Mouse (Mus musculus): ENCODE measurements at regions not wholly inside any gene's neighbourhood (a gene's known extent, or its start where the extent isn't known, plus 50 kb on each side); places are given as distances from the start of the nearest gene placed in this dataset.
"Not testable (repeated sequence)": the region's sequence is repeated elsewhere in the genome, so short reads cannot be mapped to it uniquely, and the experiment has no call there.

DNA sequence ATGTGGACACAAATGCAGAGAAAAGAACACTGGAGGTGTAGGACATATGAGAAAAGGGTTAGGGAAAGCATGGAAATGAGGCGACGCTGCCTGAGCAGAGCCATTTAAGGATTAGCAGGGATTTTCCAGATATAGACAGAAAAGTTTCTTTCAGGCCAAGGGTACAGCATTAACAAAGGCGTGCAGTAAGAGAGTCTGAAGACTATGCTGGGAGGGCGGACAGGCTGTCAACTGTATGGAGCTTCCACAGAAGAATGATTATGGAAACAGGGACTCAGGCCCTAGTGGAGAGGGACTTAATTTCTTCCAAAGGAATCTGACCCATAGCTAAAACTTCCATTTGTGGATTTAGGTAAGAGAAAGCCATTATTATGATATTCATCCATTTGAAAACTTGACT lies 511.3 kb upstream of the Stxbp6 start:
- Histone ChIP-seq H3K9me3 (replicated peaks; ENCODE audit: control insufficient read depth, low read length) (no peaks in the 10 kb centered on the region), H3K27ac (replicated peaks; ENCODE audit: low read depth, low read length) (no peak overlapping the region), H3K4me3 (ENCODE audit: low read depth, low read length) (no peak overlapping the region), H3K27me3 (ENCODE audit: control insufficient read depth, insufficient read depth, low read length) (no peaks in the 10 kb centered on the region), H3K36me3 (replicated peaks; ENCODE audit: control insufficient read depth, insufficient read depth, low read depth, low read length) (no peaks in the 10 kb centered on the region), H3K4me1 (ENCODE audit: control insufficient read depth, insufficient read depth, low read length) (no peaks in the 10 kb centered on the region), H3K4me2 (ENCODE audit: low read depth, low read length) (no peak overlapping the region), H3K9ac (replicated peaks; ENCODE audit: low read length) (no peak overlapping the region)
- no peak for ATAC-seq (replicated peaks; ENCODE audit: insufficient number of reproducible peaks, low FRiP score, low TSS enrichment, low read depth)
- 85% methylated on average over 4 of the region's 4 CpGs for WGBS
- DNase-seq (ENCODE audit: low spot score), result no peak

DNA sequence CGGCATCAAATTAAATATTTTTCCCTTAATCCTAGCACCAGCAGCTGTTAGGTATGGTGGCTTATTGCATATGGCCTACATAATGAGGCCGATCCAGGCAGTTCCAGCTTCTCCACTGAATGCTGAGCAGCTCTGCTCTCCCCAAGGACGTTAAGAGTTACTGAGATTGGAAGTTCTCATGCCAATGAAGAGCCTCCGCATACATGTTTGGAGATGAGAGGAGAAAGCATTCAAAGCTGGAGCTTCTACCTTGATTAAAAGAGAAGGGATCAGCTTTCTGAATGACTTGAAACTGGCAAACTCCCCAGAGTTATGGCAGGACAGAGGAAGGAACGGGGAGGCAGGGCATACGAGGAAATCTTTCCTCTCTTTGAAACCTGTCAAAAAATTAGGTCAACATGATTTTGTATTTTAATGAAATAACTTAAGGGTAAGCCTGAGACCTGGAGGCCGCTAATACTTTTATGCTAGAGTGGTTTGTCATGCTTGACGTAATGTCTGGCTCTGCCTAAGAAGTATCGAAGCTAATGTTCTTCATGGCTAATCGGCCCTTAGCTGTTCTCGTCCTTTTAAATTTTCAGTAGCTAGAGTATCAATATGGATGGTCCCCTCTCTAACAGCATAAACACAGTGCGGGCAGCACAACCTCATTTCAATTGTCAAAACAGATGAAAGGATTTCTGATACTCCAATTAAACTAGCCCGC lies 489.0 kb upstream of the Stxbp6 start:
- 63% methylated on average over 13 of the region's 13 CpGs for WGBS
- DNase-seq (ENCODE audit: low spot score) (no peak), ATAC-seq (replicated peaks; ENCODE audit: insufficient number of reproducible peaks, low FRiP score, low TSS enrichment, low read depth) (no peak)
- no peaks in the 10 kb centered on the region for H3K27me3 ChIP-seq (ENCODE audit: control insufficient read depth, insufficient read depth, low read length)
- no peak overlapping the region for H3K27ac ChIP-seq (replicated peaks; ENCODE audit: low read depth, low read length)
- H3K4me1 ChIP-seq (ENCODE audit: control insufficient read depth, insufficient read depth, low read length), result no peaks in the 10 kb centered on the region
- no peaks in the 10 kb centered on the region for H3K36me3 ChIP-seq (replicated peaks; ENCODE audit: control insufficient read depth, insufficient read depth, low read depth, low read length)
- H3K4me3 ChIP-seq (ENCODE audit: low read depth, low read length), result no peak overlapping the region
- H3K9me3 ChIP-seq (replicated peaks; ENCODE audit: control insufficient read depth, low read length), result no peaks in the 10 kb centered on the region
- no peak overlapping the region for H3K4me2 ChIP-seq (ENCODE audit: low read depth, low read length)
- H3K9ac ChIP-seq (replicated peaks; ENCODE audit: low read length), result no peak overlapping the region

DNA sequence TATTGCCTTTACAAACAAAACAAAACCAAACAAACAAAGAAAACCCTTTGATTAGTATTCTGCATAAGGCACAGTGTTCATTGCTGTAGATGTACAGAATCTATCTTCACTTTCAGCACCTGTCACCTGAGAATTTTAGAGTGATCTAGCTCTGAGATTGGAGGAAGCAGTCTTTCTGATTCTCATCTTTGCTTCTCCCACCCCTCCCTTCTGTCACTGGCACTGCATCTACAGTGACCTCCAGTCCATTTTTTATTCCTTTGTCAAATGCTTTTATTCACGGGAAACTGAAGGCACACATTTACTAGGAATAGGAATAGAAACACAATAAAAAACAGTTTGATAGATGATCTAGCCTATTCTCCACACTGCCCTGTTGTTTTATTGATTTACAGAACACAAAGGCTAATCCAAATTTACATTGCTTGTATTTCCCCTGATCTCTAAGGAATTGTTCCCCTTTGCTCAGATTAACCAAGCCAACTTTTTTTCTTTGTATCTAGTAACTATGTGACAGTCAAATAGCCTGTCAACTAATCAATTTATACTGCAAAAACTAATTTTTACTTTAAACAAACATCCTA lies 488.2 kb upstream of the Stxbp6 start:
- Histone ChIP-seq H3K4me2 (ENCODE audit: low read depth, low read length) (no peak overlapping the region), H3K9me3 (replicated peaks; ENCODE audit: control insufficient read depth, low read length) (no peaks in the 10 kb centered on the region), H3K4me3 (ENCODE audit: low read depth, low read length) (no peak overlapping the region), H3K36me3 (replicated peaks; ENCODE audit: control insufficient read depth, insufficient read depth, low read depth, low read length) (no peaks in the 10 kb centered on the region), H3K27ac (replicated peaks; ENCODE audit: low read depth, low read length) (no peak overlapping the region), H3K4me1 (ENCODE audit: control insufficient read depth, insufficient read depth, low read length) (no peaks in the 10 kb centered on the region), H3K27me3 (ENCODE audit: control insufficient read depth, insufficient read depth, low read length) (no peaks in the 10 kb centered on the region), H3K9ac (replicated peaks; ENCODE audit: low read length) (no peak overlapping the region)
- no peak for DNase-seq (ENCODE audit: low spot score)
- WGBS, result 69% methylated on average over 1 of the region's 1 CpGs
- no peak for ATAC-seq (replicated peaks; ENCODE audit: insufficient number of reproducible peaks, low FRiP score, low TSS enrichment, low read depth)

DNA sequence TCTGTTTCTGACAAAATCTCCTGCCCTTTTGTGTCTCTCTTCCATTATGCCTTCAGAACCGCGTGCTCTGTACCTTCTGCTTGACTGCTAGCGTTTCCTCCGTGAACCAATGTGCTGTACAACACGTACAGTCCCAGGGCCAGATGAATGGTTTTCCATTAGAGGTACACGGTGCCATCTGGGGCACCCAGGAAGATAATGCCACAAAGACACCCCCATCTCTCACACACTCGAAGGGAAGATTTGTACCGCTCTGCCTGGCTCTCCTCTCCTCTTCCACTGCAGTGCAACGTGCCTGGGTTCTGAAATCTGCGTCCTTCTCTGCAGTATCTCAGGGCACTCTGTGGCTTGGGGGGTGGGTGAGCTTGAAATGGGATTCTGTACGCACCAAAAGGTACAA lies 487.4 kb upstream of the Stxbp6 start:
- H3K4me2 ChIP-seq (ENCODE audit: low read depth, low read length), result no peak overlapping the region
- WGBS, result 65% methylated on average over 11 of the region's 11 CpGs
- no peak overlapping the region for H3K9ac ChIP-seq (replicated peaks; ENCODE audit: low read length)
- H3K4me3 ChIP-seq (ENCODE audit: low read depth, low read length), result no peak overlapping the region
- no peak overlapping the region for H3K27ac ChIP-seq (replicated peaks; ENCODE audit: low read depth, low read length)
- H3K36me3 ChIP-seq (replicated peaks; ENCODE audit: control insufficient read depth, insufficient read depth, low read depth, low read length), result no peaks in the 10 kb centered on the region
- H3K4me1 ChIP-seq (ENCODE audit: control insufficient read depth, insufficient read depth, low read length), result no peaks in the 10 kb centered on the region
- H3K27me3 ChIP-seq (ENCODE audit: control insufficient read depth, insufficient read depth, low read length), result no peaks in the 10 kb centered on the region
- ATAC-seq (replicated peaks; ENCODE audit: insufficient number of reproducible peaks, low FRiP score, low TSS enrichment, low read depth), result no peak
- H3K9me3 ChIP-seq (replicated peaks; ENCODE audit: control insufficient read depth, low read length), result no peaks in the 10 kb centered on the region
- DNase-seq (ENCODE audit: low spot score), result no peak

DNA sequence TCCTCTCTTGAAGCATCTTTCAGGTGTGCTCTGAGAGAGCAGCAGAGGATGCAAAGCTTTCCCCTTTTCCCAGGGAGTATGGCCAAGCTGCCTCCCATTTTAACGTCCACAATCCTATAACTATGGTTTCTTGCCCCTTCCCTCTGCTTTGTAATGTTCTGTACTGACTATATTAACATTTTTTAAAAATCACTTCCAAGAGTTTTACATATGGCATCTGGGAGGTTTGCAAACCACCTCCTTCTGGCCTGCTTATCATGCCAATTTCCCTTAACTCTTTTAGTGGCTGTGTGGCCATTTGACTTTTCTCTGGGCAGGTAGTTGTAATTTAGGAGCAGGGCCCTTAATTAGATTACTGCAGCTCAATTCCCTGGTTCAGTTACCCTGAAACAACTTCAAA lies 486.9 kb upstream of the Stxbp6 start:
- Histone ChIP-seq H3K27ac (replicated peaks; ENCODE audit: low read depth, low read length) (no peak overlapping the region), H3K36me3 (replicated peaks; ENCODE audit: control insufficient read depth, insufficient read depth, low read depth, low read length) (no peaks in the 10 kb centered on the region), H3K4me1 (ENCODE audit: control insufficient read depth, insufficient read depth, low read length) (no peaks in the 10 kb centered on the region), H3K27me3 (ENCODE audit: control insufficient read depth, insufficient read depth, low read length) (no peaks in the 10 kb centered on the region), H3K4me3 (ENCODE audit: low read depth, low read length) (no peak overlapping the region), H3K4me2 (ENCODE audit: low read depth, low read length) (no peak overlapping the region), H3K9me3 (replicated peaks; ENCODE audit: control insufficient read depth, low read length) (no peaks in the 10 kb centered on the region), H3K9ac (replicated peaks; ENCODE audit: low read length) (no peak overlapping the region)
- ATAC-seq (replicated peaks; ENCODE audit: insufficient number of reproducible peaks, low FRiP score, low TSS enrichment, low read depth) (no peak), DNase-seq (ENCODE audit: low spot score) (no peak)
- WGBS, result 60% methylated on average over 1 of the region's 1 CpGs

DNA sequence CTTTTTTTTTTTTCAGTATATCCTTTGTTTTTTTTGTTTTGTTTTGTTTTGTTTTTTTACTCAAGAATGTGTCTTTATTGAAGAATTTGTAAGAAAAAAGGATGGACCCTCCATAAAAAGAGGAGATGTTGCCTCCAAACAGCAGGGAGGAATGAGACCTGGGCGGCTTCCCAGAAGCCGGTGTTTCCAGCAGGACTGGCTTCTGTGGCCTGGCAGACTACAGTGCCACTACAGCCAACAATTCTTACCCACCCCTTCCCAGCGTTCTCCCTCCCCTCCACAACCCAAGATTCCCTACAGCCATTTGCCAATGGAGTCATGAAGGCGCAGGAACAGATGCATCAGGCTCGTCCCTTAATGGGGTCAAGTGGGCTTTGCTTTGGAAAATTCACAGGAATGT lies 475.4 kb upstream of the Stxbp6 start:
- not testable (repeated sequence) for DNase-seq (ENCODE audit: low spot score); H3K9me3 ChIP-seq (replicated peaks; ENCODE audit: control insufficient read depth, low read length); ATAC-seq (replicated peaks; ENCODE audit: insufficient number of reproducible peaks, low FRiP score, low TSS enrichment, low read depth); H3K4me2 ChIP-seq (ENCODE audit: low read depth, low read length); H3K36me3 ChIP-seq (replicated peaks; ENCODE audit: control insufficient read depth, insufficient read depth, low read depth, low read length); H3K27me3 ChIP-seq (ENCODE audit: control insufficient read depth, insufficient read depth, low read length); H3K27ac ChIP-seq (replicated peaks; ENCODE audit: low read depth, low read length); H3K4me1 ChIP-seq (ENCODE audit: control insufficient read depth, insufficient read depth, low read length); H3K4me3 ChIP-seq (ENCODE audit: low read depth, low read length); H3K9ac ChIP-seq (replicated peaks; ENCODE audit: low read length)
- WGBS, result 93% methylated on average over 5 of the region's 5 CpGs

DNA sequence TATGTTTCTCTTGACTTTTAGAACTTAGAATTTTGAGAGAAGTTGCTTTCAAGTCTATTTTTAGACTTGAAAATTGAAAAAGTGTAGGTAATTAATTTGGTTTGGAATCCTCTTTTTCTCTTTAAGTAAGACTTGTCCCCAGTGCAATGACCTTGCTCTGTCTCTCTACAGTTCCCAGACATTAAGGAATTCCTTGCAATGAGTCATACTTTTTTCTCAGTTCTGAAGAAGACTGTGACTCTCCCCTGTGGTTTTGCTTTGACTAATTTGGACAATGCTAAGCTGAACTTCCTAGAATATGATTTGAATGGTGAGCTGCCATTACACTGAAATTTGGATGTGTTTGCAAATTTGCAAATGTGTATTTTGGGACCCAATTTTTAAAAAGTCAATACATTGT lies 445.0 kb upstream of the Stxbp6 start:
- Histone ChIP-seq H3K4me2 (ENCODE audit: low read depth, low read length) (no peak overlapping the region), H3K9ac (replicated peaks; ENCODE audit: low read length) (no peak overlapping the region), H3K27me3 (ENCODE audit: control insufficient read depth, insufficient read depth, low read length) (no peaks in the 10 kb centered on the region), H3K4me1 (ENCODE audit: control insufficient read depth, insufficient read depth, low read length) (no peaks in the 10 kb centered on the region), H3K9me3 (replicated peaks; ENCODE audit: control insufficient read depth, low read length) (no peaks in the 10 kb centered on the region), H3K27ac (replicated peaks; ENCODE audit: low read depth, low read length) (no peak overlapping the region), H3K36me3 (replicated peaks; ENCODE audit: control insufficient read depth, insufficient read depth, low read depth, low read length) (no peaks in the 10 kb centered on the region), H3K4me3 (ENCODE audit: low read depth, low read length) (no peak overlapping the region)
- ATAC-seq (replicated peaks; ENCODE audit: insufficient number of reproducible peaks, low FRiP score, low TSS enrichment, low read depth), result no peak
- DNase-seq (ENCODE audit: low spot score), result no peak

DNA sequence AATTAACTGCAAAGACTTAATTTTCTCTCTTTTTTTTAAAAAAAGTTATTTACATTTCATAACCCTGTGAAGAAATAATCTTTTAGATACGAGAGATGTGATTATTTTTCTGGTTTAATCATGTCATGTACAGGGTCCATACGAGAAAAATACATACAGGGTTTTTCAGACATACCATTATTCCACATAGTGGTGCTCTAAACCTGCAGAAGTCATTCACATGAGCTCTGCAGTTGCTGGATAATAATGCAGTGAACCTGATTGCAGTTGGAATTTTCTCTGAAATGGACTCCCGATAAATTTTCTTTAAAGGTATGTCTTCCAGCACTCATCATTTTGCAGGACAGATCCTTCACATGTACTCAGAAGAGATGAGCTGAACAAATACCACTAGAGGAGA lies 439.9 kb upstream of the Stxbp6 start:
- Histone ChIP-seq H3K9ac (replicated peaks; ENCODE audit: low read length) (no peak overlapping the region), H3K4me3 (ENCODE audit: low read depth, low read length) (no peak overlapping the region), H3K27ac (replicated peaks; ENCODE audit: low read depth, low read length) (no peak overlapping the region), H3K4me1 (ENCODE audit: control insufficient read depth, insufficient read depth, low read length) (no peaks in the 10 kb centered on the region), H3K4me2 (ENCODE audit: low read depth, low read length) (no peak overlapping the region), H3K36me3 (replicated peaks; ENCODE audit: control insufficient read depth, insufficient read depth, low read depth, low read length) (no peaks in the 10 kb centered on the region), H3K9me3 (replicated peaks; ENCODE audit: control insufficient read depth, low read length) (no peaks in the 10 kb centered on the region), H3K27me3 (ENCODE audit: control insufficient read depth, insufficient read depth, low read length) (no peaks in the 10 kb centered on the region)
- WGBS, result 71% methylated on average over 3 of the region's 3 CpGs
- DNase-seq (ENCODE audit: low spot score), result no peak
- ATAC-seq (replicated peaks; ENCODE audit: insufficient number of reproducible peaks, low FRiP score, low TSS enrichment, low read depth), result no peak

Measured in embryonic facial prominence, embryonic 11.5 days (tissue).